11 mouse cellular contexts compared by ENCODE assay signal in genomic region chr14:61242611-61243010, GRCm38 (mm10). TPM values are rescaled to one million over a fixed set of nuclear protein-coding genes. Genes with fewer than 3 reads are reported as not detected.
DNase-seq lines count a peak whose midpoint lies in the region; ATAC-seq and TF ChIP-seq lines count a peak whose summit lies in the region.
"Had no signal": no experiment of that assay in that cellular context is flagged by ENCODE, and none has a peak within 500 bp of the region (broad histone marks: within the 10 kb centered on the region; RNA-seq: fewer than 3 reads in every experiment).

No protein-coding gene starts in this region.

- no peaks in the 10 kb centered on the region for H3K9me3 ChIP-seq in forebrain, embryonic 14.5 days (replicated peaks; ENCODE audit: control insufficient read depth, low read length)
- no peaks in the 10 kb centered on the region for H3K9me3 ChIP-seq in forebrain, embryonic 16.5 days (ENCODE audit: control insufficient read depth, low read length)

- H3K36me3 ChIP-seq in forebrain, embryonic 14.5 days (ENCODE audit: control insufficient read depth, insufficient read depth, low read length): no peaks in the 10 kb centered on the region
- H3K36me3 ChIP-seq in forebrain, embryonic 16.5 days (ENCODE audit: control insufficient read depth, insufficient read depth): no peaks in the 10 kb centered on the region
- H3K36me3 ChIP-seq in splenic B cell, adult 2 months (ENCODE audit: control insufficient read depth, insufficient read depth, low read length, poor library complexity, severe bottlenecking): no peaks in the 10 kb centered on the region
- H3K36me3 ChIP-seq: limb, embryonic 13.5 days had no signal

- no peaks in the 10 kb centered on the region for H3K4me1 ChIP-seq in forebrain, embryonic 14.5 days (ENCODE audit: control insufficient read depth, insufficient read depth, low read length)
- no peaks in the 10 kb centered on the region for H3K4me1 ChIP-seq in forebrain, embryonic 16.5 days (replicated peaks; ENCODE audit: control insufficient read depth, insufficient read depth, low read length)
- no peaks in the 10 kb centered on the region for H3K4me1 ChIP-seq in lung, adult 2 months (ENCODE audit: control insufficient read depth, insufficient read depth, low read length)
- H3K4me1 ChIP-seq: limb, embryonic 13.5 days had no signal

- no peak for TF ChIP-seq POLR2A in lung, adult 2 months (IDR thresholded peaks at IDR 0.05; ENCODE audit: borderline replicate concordance, extremely low read depth, low read depth, low read length)

- peak; percentile 36 for DNase-seq in forebrain, embryonic 14.5 days (ENCODE audit: low spot score)
- DNase-seq in lung, postnatal 10 days: peak; percentile 38
- DNase-seq in lung, adult 2 months: no peak
- DNase-seq in c-Kit-positive CD71-positive TER-119-negative erythroid progenitor cells, embryonic 14.5 days (ENCODE audit: low read depth): peak; percentile 37
- DNase-seq in splenic B cell, adult 2 months (ENCODE audit: low read depth, low spot score): peak; percentile 29
- DNase-seq in frontal cortex, postnatal 10 days (ENCODE audit: low spot score in 2 of 2): no peak
- no peak for DNase-seq in adrenal gland, adult 18-20 months (ENCODE audit: low spot score in 2 of 2)
- DNase-seq: gastrocnemius, postnatal 10 days had no signal

- H3K27ac ChIP-seq in forebrain, embryonic 14.5 days (ENCODE audit: low read depth, low read length): no peak overlapping the region
- no peak overlapping the region for H3K27ac ChIP-seq in forebrain, embryonic 16.5 days (ENCODE audit: low read length)
- H3K27ac ChIP-seq: limb, embryonic 13.5 days had no signal

- H3K9ac ChIP-seq in forebrain, embryonic 14.5 days (ENCODE audit: low read length): no peak overlapping the region
- no peak overlapping the region for H3K9ac ChIP-seq in forebrain, embryonic 16.5 days (replicated peaks; ENCODE audit: low read depth, low read length)
- H3K9ac ChIP-seq: limb, embryonic 13.5 days had no signal

- H3K4me3 ChIP-seq in forebrain, embryonic 14.5 days (ENCODE audit: low read depth, low read length): no peak overlapping the region
- no peak overlapping the region for H3K4me3 ChIP-seq in forebrain, embryonic 16.5 days (replicated peaks; ENCODE audit: low read length)
- no peak overlapping the region for H3K4me3 ChIP-seq in lung, adult 2 months (replicated peaks; ENCODE audit: extremely low read depth, low read depth, low read length)
- H3K4me3 ChIP-seq: limb, embryonic 13.5 days had no signal

- 45% methylated on average over 6 of the region's 6 CpGs for WGBS in forebrain, embryonic 14.5 days
- 40% methylated on average over 6 of the region's 6 CpGs for WGBS in forebrain, embryonic 16.5 days
- 32% methylated on average over 6 of the region's 6 CpGs for whole genome bisulfite sequencing in lung, adult 2 months

- no peaks in the 10 kb centered on the region for H3K27me3 ChIP-seq in forebrain, embryonic 14.5 days (replicated peaks; ENCODE audit: control insufficient read depth, insufficient read depth, low read length)
- H3K27me3 ChIP-seq in forebrain, embryonic 16.5 days (replicated peaks; ENCODE audit: control insufficient read depth, insufficient read depth, low read length): no peaks in the 10 kb centered on the region
- H3K27me3 ChIP-seq in splenic B cell, adult 2 months (ENCODE audit: control insufficient read depth, insufficient read depth, low read length, poor library complexity, severe bottlenecking): no peaks in the 10 kb centered on the region
- H3K27me3 ChIP-seq: limb, embryonic 13.5 days; Patski had no signal

- TF ChIP-seq CTCF in lung, adult 2 months (IDR thresholded peaks at IDR 0.05; ENCODE audit: insufficient read depth, low read length): no peak

- ATAC-seq in forebrain, embryonic 14.5 days: no peak
- ATAC-seq in forebrain, embryonic 16.5 days: no peak
- ATAC-seq: Patski had no signal

- H3K4me2 ChIP-seq in forebrain, embryonic 14.5 days (ENCODE audit: low read length): no peak overlapping the region
- H3K4me2 ChIP-seq in forebrain, embryonic 16.5 days (ENCODE audit: low read length): no peak overlapping the region
- H3K4me2 ChIP-seq: limb, embryonic 13.5 days had no signal

RNA-seq across cellular contexts. Expression of gene Sgcg, which starts 15.7 kb away (rescaled TPM):
- 0.06 TPM in 1 of 2 replicates, not detected in the other for polyA plus RNA-seq in forebrain, embryonic 14.5 days (2014; fragmentation: Nextera tagmentation; extraction: Ambion mirVana)
- polyA plus RNA-seq in forebrain, embryonic 16.5 days (2015; fragmentation: Nextera tagmentation; extraction: Ambion mirVana): 0.22 and 0.24 TPM in 2 replicates
- polyA plus RNA-seq in lung, adult 2 months (2012; rRNA removed): 1.8 and 5.6 TPM in 2 replicates
- 1 to 10 TPM in 1 of 2 experiments, under 1 TPM in 1; 0.86 to 1.3 TPM for total RNA-seq in adrenal gland, adult 18-20 months (2021)
- polyA plus RNA-seq: Patski had no signal

Comparison
In these comparisons a context has a peak if more than half of its experiments do, and no peak if none do; other contexts are left out.
1. DNase-seq: peak in forebrain, embryonic 14.5 days (single experiment), lung, postnatal 10 days (single experiment), c-Kit-positive CD71-positive TER-119-negative erythroid progenitor cells, embryonic 14.5 days (single experiment) and splenic B cell, adult 2 months (single experiment); none in lung, adult 2 months (single experiment), frontal cortex, postnatal 10 days (0 of 2) and adrenal gland, adult 18-20 months (0 of 2).